Mouse (Mus musculus) G1E (cell line): ENCODE results near the gene Sptbn4.

Experiments
- CTCF ChIP-seq: IDR thresholded peaks from 2 replicates; pipeline ENCODE4 v1.5.1; 2012; ENCODE audit warnings: low read depth, low read length, inconsistent platforms, mixed read lengths
- GATA1 ChIP-seq: IDR thresholded peaks from 2 replicates; pipeline ENCODE4 v1.6.1; 2012; ENCODE audit warnings: borderline replicate concordance, low read length, inconsistent platforms, mixed read lengths
- POLR2AphosphoS5 ChIP-seq: IDR thresholded peaks from 2 replicates; pipeline ENCODE4 v1.6.1; 2012; ENCODE audit warnings: low read depth, low read length, inconsistent platforms; ENCODE audit not compliant: insufficient replicate concordance
- TAL1 ChIP-seq: conservative IDR thresholded peaks from 2 replicates; pipeline ENCODE4 v1.6.1; 2012; ENCODE audit warnings: low read depth, low read length, inconsistent platforms, mixed read lengths

GRCm38 (mm10) chr7:27361283-27361946 is 86.1 kb downstream of the Sptbn4 start:
- no peak for TF ChIP-seq GATA1
- TF ChIP-seq CTCF: no peak
- TF ChIP-seq TAL1: no peak
- no peak for TF ChIP-seq POLR2AphosphoS5
